Mouse (Mus musculus) retina, postnatal 7 days (tissue): ENCODE results near the gene B3galt5.
A peak's percentile ranks its signal among the peaks of the same experiment; 100 is the strongest.

Experiments
- DNase-seq: peaks from one replicate; pipeline ENCODE4 v3.0.0-alpha.2; 2012; ENCODE audit warnings: low read depth, low spot score

The B3galt5 gene

DNA sequence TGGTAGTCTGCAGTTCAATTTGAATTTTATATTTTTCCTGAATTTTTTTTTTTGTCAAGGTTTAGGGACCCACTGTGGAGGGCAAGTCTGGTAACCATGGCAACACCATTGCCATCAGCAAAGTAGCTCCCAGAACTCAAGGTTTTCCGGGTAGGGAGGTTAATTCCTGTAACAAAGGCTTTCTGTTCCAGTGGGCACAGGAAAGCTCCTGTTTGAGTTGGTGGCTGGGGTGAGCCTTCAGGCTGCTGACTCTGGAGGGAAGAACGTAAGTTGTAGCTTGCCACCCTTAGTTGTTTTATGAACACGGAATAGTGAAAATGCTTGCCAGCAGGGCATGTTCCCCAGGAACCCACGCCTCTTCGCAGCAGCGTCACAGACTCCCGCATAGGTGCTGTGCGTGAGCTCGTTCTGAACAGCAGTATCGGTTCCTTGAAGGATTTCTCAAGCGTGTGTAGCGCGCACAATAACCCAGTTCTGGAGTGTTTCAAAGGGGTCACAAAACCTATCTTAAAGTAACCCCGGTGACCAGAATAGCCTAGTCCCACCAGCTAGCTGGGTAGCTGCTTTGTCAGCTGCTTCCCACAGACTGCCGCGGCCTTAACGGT is at the start of gene B3galt5:
B3galt5 (plus strand) TSS at position 436 of the 605 bp plus-strand sequence.
- DNase-seq = no peak

DNA sequence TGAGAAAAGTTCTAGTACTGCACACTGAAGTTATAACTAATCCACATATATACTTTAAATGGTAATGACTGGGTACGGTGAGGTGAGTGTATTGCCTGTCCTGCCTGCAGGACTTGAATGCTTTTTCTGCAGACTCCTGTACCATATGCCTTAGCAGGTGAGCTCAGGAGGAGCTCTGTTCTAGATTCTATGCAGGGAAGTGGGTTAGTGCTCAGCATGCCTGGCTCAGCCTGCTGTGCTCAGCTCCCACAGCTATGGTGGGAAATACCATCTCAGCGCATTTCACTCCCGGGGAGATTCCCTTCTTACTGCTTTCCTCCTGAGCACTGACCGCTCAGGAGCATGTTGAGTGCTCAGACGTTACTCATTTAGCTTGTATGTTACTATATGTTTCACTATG is 48.0 kb upstream of the B3galt5 start:
- no peak for DNase-seq

DNA sequence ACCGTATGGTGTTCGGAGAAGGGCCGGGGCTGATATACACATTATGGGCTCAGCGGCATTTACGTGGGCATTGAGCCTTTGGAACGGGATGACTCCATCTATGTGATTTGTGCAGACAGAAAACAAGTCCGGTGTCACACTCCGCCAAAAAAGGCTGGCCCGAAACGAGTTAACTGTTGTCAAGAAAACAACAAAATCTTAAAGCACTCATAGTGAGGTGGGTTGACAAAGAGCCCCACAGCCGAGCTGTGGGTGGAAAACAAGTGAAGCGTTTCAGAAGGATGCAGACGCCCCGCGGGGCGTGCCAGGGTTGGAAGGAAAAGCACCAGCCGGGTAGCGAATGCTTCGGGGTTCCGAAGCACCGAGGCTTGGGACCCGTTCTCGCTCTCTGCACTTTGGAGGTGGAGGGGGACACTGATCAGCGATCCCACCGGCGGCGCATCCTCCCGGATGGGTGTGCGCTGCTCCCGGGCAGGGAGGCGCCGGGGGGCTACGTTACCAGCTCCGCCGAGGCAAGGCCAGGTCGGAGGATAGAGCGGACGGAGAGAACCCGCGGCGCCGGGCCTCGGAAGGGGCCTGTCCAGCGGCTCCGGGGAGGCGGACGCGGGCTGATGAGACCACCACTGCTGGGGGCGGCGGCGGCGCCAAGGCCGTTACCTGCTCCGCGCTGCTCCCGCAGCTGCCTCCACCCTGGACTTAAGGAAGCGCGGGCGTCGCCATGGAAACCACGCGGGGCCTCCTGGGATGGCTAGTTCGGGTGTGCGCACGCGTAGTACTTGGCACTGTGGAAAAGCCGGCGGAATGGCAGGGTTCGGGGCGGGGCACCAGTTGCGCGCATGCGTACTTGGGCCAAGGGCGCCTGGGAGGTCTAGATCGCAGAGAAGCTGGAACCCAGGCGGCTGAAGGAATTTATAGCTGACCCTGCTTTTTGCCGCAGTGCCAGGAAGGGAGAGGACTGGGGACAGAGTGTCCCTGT is 43.8 kb upstream of the B3galt5 start, which contains the start of gene Lca5l:
Lca5l (minus strand) TSS at position 741 of the 976 bp plus-strand sequence.
- peak; percentile 99 for DNase-seq

DNA sequence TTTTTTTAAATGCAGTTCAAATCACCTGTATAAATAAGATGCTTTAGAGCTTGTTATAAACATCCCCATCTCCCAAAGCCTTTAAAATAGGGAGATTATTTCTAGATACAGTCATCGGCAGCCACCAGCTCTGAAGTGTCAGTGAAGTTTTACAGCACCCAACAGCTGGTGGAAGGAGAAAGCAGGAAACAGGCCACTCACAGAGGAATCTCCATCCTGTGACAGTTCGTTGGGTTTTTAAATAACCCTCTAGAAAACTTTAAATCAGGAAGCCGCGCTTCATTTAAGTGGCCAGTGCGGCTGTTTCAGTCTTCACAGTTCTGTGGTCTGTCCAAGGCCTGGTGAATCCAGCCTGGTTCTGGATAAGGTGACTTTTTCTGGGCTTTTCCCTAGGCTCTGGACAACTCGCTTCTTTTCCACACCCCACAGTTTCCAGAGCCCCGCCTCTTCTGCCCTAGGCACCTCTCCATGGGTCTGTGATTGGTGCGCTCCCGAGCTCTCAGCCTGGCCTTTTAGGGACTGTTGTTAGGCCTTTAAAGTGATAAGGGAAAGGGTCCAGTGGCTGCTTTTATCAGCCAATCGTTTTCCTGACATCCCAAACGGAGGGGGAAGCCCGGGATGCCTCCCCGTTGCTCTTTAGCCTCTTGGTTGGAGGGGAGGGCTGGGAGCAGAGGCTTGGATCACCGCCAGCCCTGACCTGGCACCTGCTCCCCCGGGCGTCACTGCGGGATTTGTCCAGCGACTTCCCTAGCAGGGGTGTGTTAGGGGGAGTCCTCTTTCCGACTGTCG is 35.5 kb upstream of the B3galt5 start, which contains the start of gene Sh3bgr:
Sh3bgr (plus strand) TSS at position 538 of the 789 bp plus-strand sequence.
- DNase-seq = peak; percentile 14

DNA sequence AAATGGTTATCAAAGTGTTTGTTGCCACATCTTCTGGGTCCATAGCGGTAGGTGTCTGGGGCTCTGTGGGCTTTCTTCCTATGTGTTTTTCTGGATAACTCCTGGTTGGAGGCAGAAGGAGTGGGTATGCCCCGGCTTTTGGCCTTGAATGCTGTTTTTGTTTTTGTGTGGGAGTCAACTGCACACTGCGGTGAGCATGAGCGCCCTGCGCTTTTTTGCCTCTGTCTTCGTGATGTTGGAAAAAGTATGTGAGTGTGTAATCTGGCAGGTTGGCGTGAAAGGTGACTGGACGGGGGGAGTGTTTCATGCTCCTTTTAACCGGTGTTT is 34.9 kb upstream of the B3galt5 start:
- no peak for DNase-seq

DNA sequence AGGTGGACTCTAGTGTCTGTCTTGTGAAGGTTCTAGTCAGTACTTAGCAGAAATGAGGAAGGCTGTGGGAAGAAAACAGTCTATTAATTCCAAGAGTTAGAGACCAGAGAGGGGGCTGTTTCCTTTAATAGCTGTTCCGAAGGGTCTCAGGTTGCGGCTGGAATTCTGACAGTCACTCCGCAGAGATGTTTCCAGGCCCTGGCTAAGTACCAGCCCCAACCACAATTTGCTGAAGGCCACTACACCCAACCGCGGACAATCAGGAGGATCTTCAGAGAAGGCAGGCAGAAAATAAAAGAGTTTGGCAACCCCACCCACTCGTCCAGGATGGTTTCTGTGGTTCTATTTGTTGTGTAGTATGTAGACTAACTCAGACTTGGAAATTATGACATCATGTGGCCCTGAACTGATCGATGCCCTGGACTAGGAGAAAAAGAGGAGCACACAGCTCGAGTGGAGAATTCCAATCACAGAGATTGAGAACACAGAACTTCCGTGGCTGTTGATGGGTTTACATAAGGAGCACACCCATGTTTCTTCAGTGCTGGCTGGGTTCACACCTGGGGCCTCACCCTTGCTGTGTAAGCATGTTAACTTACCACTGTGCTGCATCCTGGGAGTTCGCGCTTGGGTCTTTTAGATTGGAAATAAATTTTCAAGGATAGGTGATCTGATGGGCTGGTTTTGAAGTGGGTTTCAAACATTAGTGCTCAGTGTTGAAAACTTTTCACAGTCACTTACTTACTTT is 33.9 kb upstream of the B3galt5 start:
- DNase-seq = no peak

DNA sequence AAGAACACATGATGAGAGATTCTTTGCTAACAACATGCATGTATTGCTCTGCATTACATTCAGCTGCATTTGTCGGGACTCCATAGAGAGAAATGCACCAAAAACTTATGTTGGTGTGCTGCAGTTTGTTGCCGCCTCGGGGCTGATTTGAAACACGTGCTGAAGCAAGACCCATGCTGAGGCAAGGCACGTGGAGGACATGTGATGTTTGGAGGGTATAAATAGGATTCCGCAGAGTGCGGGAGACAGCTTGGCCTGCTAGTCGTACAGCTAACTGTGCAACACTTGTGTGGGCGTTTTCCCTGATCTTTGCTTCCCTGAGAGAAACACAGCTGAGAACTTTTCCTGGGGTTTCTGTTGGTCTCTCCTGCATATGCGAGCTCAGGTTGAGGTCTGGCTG is 25.8 kb upstream of the B3galt5 start:
- DNase-seq = no peak

DNA sequence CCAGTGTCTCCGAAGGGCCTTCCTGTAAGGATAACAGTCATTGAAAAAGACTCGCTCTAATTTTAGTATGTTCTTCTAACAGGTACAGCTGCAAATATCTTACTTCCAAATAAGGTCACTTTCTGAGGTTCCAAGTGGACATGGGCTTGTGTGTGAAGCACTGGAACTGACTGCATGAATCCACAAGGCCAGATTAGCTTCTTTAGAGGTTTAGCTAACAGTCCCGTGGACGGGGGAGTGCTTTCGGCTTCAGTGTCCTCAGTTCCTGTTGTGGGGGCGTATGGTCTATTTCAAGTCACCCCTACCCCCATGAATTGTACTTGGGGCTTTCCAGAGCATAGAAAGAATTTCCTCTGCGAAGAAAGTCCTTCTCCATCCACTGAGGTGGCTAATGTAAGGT is 24.7 kb upstream of the B3galt5 start:
- no peak for DNase-seq

DNA sequence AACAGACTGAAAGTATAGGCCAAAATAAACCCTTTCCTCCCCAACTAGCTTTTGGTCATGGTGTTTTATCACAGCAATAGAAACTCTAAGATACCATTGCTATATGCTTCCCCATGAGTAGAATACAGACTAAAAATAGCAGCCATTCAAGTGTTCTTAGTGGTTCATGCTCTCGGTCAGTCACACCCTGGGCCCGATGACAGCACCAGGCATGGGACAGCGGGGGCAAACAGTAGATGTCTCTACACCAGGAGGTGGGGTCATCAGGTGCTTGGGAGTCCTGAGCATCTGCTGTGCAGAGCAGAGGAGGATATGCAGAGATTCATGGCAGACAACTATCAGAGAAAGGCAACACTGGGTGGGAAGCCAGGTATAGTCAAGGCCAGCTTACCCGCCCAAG is 22.6 kb upstream of the B3galt5 start:
- DNase-seq = no peak

DNA sequence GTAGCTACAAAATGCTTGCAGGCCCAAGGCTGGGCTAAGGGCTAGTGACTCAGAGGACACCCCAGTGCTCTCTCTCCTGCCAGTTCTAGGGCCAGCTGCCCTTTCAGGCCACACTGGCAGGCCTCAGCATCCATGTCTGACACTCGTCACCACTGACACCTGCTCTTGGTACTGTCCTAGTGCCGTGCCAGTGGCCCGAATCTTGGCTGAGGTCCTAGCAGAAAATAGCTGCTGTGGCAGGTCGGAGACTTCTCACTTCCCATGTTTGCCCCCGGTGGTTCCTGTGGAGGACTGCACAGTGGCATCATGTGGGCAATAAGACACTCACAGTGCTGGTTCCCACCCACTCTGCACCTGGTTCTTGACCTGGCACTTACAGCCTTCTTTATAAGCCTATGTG is 14.1 kb upstream of the B3galt5 start:
- DNase-seq = no peak

DNA sequence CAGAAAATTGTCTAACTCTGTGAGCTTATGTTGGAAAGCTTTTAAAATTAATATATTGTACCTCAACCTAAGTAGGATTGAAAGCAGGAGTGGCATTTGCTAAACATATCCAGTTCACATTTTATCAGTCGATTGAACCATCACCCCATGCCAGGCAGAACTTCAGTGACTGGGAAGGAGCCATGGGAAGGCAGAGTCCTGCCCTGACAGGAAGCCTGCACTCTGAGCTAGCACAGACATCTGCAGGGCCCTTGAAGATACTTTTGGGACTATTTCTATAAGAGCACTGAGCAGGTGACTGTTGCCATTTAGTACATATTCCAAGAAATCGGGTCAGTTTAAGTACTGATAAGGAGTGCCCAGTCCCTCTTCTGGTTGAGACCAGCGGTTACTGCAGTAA is 13.6 kb upstream of the B3galt5 start:
- no peak for DNase-seq

DNA sequence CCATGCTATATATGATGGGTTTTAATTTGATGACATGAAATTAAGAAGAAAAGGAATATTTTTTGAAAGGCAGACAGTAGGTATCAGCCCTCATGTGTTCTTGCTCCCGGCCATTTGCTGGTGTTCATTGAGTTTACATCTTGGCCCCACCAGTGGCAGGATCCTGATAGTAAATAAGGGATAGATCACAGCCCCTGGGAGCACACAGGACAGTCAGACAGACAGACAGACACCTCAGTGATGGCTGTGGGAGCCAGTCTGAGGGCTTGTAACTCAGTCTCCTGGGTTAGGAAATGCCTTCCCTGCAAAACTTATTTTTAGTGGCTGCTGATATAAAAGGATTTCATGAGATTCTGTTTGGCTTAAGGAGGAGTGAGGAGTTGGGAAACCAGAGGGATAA is 13.1 kb upstream of the B3galt5 start:
- no peak for DNase-seq

DNA sequence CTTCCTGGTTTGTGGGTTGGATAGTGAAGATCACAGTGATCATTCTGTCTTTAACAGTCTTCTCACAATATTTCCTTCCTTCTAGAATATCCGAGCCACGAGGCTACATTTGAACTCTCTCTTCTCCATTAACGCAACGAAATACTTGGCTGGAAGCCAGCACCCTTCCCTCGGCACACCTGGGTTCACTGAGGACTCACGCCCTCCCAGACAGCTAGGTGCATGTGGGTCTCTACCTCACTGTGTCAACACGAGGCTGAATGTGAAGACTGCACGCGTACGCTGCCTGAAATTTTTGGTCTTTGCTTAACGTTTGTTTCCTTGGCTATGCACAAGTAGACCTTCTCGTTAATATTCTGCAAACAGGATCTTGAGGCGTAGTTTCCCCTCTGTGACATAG is 7.2 kb upstream of the B3galt5 start:
- no peak for DNase-seq

DNA sequence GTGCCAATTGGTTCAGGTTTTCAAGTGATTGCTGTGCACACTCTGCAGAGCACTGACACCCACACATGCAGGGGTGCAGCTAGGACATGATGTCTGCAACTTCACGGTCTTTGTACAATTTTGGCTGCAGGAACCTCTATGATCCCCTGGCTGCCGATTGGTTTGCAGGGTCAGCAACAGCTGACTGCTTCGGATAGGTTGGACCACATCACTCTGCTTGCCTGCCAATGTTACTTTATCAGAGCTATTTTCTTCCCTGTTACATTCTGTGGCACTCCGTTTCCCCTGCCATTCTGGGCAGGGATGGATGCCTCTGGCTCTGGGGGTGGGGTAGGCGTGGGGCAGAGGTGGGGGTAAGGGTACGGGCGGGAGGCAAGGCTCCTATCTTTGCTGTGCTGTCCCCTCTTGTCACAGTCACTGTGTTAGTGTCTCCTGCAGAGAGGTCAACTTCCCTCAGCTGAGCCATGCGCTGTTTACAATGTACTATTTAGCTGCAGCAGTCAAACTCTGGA is 6.5 kb upstream of the B3galt5 start:
- DNase-seq = no peak

DNA sequence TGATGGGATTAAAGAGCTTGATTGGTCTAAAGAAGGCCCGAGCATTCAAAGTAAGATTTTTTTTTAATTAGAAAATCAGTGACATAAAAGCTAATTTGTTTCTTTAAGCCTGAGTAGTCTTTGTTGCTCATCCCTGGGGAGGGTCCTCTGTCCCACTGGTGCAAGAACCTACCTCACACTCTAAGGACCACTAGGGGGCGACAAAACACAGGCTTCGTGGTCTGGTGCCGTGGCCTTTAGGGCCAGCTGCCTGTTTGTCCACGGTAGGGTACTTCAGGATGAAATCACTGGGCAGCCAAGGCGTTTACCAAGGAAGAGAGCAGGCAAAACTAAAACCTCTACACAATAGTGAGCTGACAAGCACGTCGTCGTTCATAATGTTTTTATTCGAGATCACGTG is 5.2 kb upstream of the B3galt5 start:
- peak; percentile 63 for DNase-seq

DNA sequence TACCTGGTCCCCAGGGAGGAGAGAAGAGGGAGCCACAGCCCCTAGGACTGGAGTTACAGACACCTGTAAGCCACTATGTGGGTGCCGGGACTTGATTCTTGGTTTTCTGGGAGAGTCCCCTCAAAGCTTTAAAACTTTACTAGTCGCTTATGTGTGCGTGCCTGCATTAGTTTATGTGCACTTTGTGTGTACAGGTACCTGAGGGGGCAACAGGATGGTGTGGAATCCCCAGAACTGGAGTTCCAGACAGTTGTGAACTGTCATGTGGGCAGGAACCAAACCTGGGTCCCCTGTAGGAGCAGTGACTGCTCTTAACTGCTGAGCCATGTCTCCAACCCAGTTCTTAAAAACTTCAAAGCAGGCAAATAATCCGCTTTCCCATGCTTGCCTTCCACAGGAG is 4.3 kb upstream of the B3galt5 start:
- no peak for DNase-seq

DNA sequence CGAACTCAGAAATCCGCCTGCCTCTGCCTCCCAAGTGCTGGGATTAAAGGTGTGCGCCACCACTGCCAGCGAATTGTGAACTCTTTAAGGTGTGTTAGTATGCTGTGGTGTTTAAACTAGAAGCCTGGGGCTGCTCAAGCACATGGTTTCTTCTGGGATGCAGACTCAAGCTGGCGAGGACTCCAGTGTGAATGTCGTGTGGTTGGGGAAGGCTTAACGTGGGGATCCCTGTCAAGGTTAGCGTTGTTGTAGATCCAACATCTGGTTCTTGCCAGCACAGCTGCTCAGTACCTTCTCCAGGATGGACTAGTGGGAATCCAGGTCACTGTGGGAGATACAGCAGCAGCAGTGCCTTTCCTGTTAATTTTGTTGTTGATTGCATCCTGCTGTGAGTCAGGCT is 3.6 kb upstream of the B3galt5 start:
- no peak for DNase-seq

DNA sequence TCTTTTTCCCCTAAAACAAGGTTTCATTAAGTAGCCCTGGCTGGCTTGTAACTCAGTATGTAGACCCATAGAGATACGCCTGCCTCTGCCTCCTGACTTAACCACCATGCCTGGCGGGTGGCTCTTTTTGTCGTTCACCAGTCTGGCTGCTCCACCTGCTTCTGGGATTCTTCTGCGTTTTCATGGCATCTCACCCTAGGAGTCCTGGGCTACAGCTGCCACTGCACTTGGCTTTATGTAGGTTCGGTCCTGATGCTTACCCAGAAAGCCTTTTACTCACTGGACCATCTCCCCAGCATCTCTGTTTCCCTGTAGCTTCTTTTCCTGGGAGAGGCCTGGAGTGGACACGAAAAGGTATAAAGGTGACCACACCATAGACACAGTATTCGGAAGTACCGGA is 1.6 kb upstream of the B3galt5 start:
- no peak for DNase-seq

DNA sequence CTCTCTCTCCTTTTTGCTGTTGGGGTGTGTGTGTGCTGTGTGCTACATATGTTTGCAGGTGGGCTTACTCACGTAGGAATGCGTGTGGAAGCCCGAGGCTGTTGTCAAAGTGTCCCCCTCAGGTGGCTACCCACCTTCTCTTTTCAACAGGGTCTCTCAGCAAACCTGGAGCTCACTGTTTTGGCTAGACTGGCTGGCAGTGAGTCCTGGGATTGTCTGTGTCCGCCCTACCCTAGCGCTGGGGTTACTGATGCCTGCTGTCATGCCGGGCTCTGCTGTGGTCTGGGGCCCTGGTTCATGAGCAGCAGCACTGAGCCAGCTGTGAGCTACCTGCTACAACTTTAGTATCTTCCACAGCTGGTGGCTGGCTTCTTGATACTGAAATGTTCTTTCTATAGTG is 8.9 kb downstream of the B3galt5 start:
- DNase-seq = no peak

DNA sequence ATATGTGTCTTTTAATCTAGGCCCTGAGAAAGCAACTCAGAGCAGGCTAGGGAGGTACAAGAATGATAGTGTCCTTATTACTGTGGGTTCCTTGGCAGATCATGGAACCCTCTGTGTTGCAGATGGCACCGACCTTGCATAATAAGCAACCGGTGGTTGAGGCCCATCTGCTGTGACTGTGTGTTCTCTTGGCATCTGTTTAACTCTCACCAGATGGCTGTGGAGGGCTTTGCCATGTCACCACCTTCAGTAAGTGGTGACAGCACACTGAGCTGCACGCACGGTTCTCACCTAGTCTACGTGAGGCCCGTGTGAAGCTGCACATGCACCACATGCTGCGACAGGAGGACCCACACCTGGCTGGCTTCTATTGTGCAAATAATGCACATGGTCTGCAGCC is 14.0 kb downstream of the B3galt5 start:
- DNase-seq = no peak

DNA sequence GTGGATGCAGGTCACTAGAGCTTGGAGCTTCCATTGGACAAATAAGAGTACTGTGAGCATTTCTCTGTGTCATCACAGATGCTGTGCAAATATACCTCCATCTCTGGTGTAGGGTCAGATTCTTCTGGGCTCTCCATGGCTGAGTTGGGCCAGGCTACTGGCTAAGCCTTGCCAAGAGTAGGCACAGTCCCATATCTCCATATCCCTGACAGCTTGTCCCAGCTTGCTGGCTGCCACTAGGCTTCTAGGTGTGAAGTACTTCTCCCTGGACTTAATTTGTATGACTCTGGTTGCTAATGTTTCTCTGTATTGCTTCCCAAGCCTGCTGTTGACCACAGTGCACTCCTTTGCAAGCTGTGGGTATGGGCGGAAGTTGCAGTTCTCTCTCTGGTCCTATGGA is 16.5 kb downstream of the B3galt5 start:
- no peak for DNase-seq
